Mouse (Mus musculus) hindbrain, embryonic 15.5 days (tissue): Measurements from ENCODE around the gene Ubr4. TPM values are rescaled to one million over a fixed set of nuclear protein-coding genes. Genes with fewer than 3 reads are reported as not detected.

ENCODE experiments used
- ATAC-seq: fragments of 200-750 bp; cut with Nextera tagmentation; 2 replicates; pipeline ENCODE4 v1.8.0; 2017; ENCODE audit warnings: low read depth, moderate number of reproducible peaks, moderate TSS enrichment; ENCODE audit not compliant: low FRiP score
- H3K27ac ChIP-seq: fragments of 300-500 bp; sonication (generic); replicated peaks from 2 replicates; pipeline ENCODE4 v1.5.1; 2015; ENCODE audit warnings: mild to moderate bottlenecking, inconsistent platforms
- H3K27me3 ChIP-seq: fragments of 300-500 bp; sonication (generic); 2 replicates; pipeline ENCODE4 v1.6.1; 2015; ENCODE audit warnings: control low read depth, inconsistent platforms
- H3K36me3 ChIP-seq: fragments of 300-500 bp; sonication (generic); 2 replicates; pipeline ENCODE4 v1.6.1; 2015; ENCODE audit warnings: control low read depth, inconsistent platforms
- H3K4me1 ChIP-seq: fragments of 300-500 bp; sonication (generic); replicated peaks from 2 replicates; pipeline ENCODE4 v1.6.1; 2015; ENCODE audit warnings: control low read depth, inconsistent platforms
- H3K4me2 ChIP-seq: fragments of 300-500 bp; sonication (generic); 2 replicates; pipeline ENCODE4 v1.6.1; 2015; ENCODE audit warnings: moderate library complexity, mild to moderate bottlenecking, inconsistent platforms
- H3K4me3 ChIP-seq: fragments of 300-500 bp; sonication (generic); 2 replicates; pipeline ENCODE4 v1.5.1; 2015; ENCODE audit warnings: mild to moderate bottlenecking, inconsistent platforms
- H3K9ac ChIP-seq: fragments of 300-500 bp; sonication (generic); 2 replicates; pipeline ENCODE4 v1.6.1; 2015; ENCODE audit warnings: inconsistent platforms
- H3K9me3 ChIP-seq: fragments of 300-500 bp; sonication (generic); 2 replicates; pipeline ENCODE4 v1.6.1; 2016; ENCODE audit warnings: control low read depth, inconsistent platforms
- WGBS: fragments of 180-500 bp; shearing (Covaris S2); methylation state at CpG from one replicate; pipeline ENCODE4 v1.1.7; 2015; 5-methylcytosine and 5-hydroxymethylcytosine counted together
- polyA plus RNA-seq: library from polyadenylated mRNA; unstranded; fragments of >200 nt; fragmentation: Nextera tagmentation; extraction: Ambion mirVana; gene quantifications from 2 replicates; pipeline ENCODE4 v1.2.1, GENCODE M21; 2015

Gene Ubr4
- polyA plus RNA-seq, 1 experiment from 2014 or later, result 96.8 TPM

- Histone ChIP-seq H3K27me3 (no peaks in the 10 kb centered on the region), H3K27ac (no peak overlapping the region), H3K4me1 (0 out of 2 replicates have a peak, but pooled peaks cover 9% of the 10 kb centered on the region), H3K4me2 (no peak overlapping the region), H3K9ac (no peak overlapping the region), H3K4me3 (no peak overlapping the region), H3K36me3 (peaks cover 94% of the 10 kb centered on the region), H3K9me3 (no peaks in the 10 kb centered on the region)
- 75% methylated on average over 16 of the region's 16 CpGs for WGBS
- ATAC-seq, result peak; percentile 90
Observed at GRCm38 (mm10) chr4:139476663-139477625, 124.5 kb downstream of the Ubr4 start.

- Histone ChIP-seq H3K36me3 (peaks cover 93% of the 10 kb centered on the region), H3K4me1 (0 out of 2 replicates have a peak, but pooled peaks cover 9% of the 10 kb centered on the region), H3K9me3 (no peaks in the 10 kb centered on the region), H3K9ac (no peak overlapping the region), H3K4me3 (no peak overlapping the region), H3K4me2 (no peak overlapping the region), H3K27ac (no peak overlapping the region), H3K27me3 (no peaks in the 10 kb centered on the region)
- WGBS, result 84% methylated on average over 2 of the region's 2 CpGs
- no peak for ATAC-seq
Observed at GRCm38 (mm10) chr4:139477983-139478382, 125.6 kb downstream of the Ubr4 start.

GRCm38 (mm10) chr4:139479176-139479575 is 126.8 kb downstream of the Ubr4 start:
- Histone ChIP-seq H3K4me1 (0 out of 2 replicates have a peak, but pooled peaks cover 9% of the 10 kb centered on the region), H3K4me3 (no peak overlapping the region), H3K27me3 (no peaks in the 10 kb centered on the region), H3K9me3 (no peaks in the 10 kb centered on the region), H3K27ac (no peak overlapping the region), H3K36me3 (peaks cover 94% of the 10 kb centered on the region), H3K9ac (no peak overlapping the region), H3K4me2 (no peak overlapping the region)
- ATAC-seq, result no peak
- WGBS, result 87% methylated on average over 8 of the region's 8 CpGs

- H3K36me3 ChIP-seq, result peaks cover 90% of the 10 kb centered on the region
- H3K4me3 ChIP-seq, result no peak overlapping the region
- no peaks in the 10 kb centered on the region for H3K9me3 ChIP-seq
- no peak overlapping the region for H3K9ac ChIP-seq
- no peaks in the 10 kb centered on the region for H3K27me3 ChIP-seq
- H3K4me1 ChIP-seq, result 0 out of 2 replicates have a peak, but pooled peaks cover 5% of the 10 kb centered on the region
- ATAC-seq, result no peak
- WGBS, result 90% methylated on average over 1 of the region's 1 CpGs
- H3K4me2 ChIP-seq, result no peak overlapping the region
- H3K27ac ChIP-seq, result no peak overlapping the region
Observed at GRCm38 (mm10) chr4:139481400-139481799, 129.0 kb downstream of the Ubr4 start.

GRCm38 (mm10) chr4:139483461-139484105 is 131.2 kb downstream of the Ubr4 start:
- ATAC-seq, result no peak

GRCm38 (mm10) chr4:139484496-139484895 is 132.1 kb downstream of the Ubr4 start:
- ATAC-seq, result no peak
- WGBS, result 79% methylated on average over 7 of the region's 7 CpGs
- no peaks in the 10 kb centered on the region for H3K4me1 ChIP-seq
- no peak overlapping the region for H3K4me3 ChIP-seq
- H3K9ac ChIP-seq, result no peak overlapping the region
- H3K27me3 ChIP-seq, result no peaks in the 10 kb centered on the region
- H3K9me3 ChIP-seq, result no peaks in the 10 kb centered on the region
- peaks cover 81% of the 10 kb centered on the region for H3K36me3 ChIP-seq
- no peak overlapping the region for H3K27ac ChIP-seq
- H3K4me2 ChIP-seq, result no peak overlapping the region

More at GRCm38 (mm10) chr4:139483461-139484105, 131.2 kb downstream of the Ubr4 start:
- no peak overlapping the region for H3K27ac ChIP-seq
- no peaks in the 10 kb centered on the region for H3K4me1 ChIP-seq
- no peaks in the 10 kb centered on the region for H3K27me3 ChIP-seq
- H3K36me3 ChIP-seq, result peaks cover 81% of the 10 kb centered on the region
- H3K9ac ChIP-seq, result no peak overlapping the region
- 91% methylated on average over 8 of the region's 8 CpGs for WGBS
- H3K9me3 ChIP-seq, result no peaks in the 10 kb centered on the region
- no peak overlapping the region for H3K4me3 ChIP-seq
- no peak overlapping the region for H3K4me2 ChIP-seq

- no peak overlapping the region for H3K4me3 ChIP-seq
- 49% methylated on average over 10 of the region's 10 CpGs for WGBS
- no peak overlapping the region for H3K27ac ChIP-seq
- no peak for ATAC-seq
- no peak overlapping the region for H3K4me2 ChIP-seq
- no peaks in the 10 kb centered on the region for H3K27me3 ChIP-seq
- no peaks in the 10 kb centered on the region; the same call in 1 of the 2 replicates for H3K4me1 ChIP-seq
- no peak overlapping the region for H3K9ac ChIP-seq
- peaks cover 72% of the 10 kb centered on the region for H3K36me3 ChIP-seq
- H3K9me3 ChIP-seq, result no peaks in the 10 kb centered on the region
Observed at GRCm38 (mm10) chr4:139487085-139487484, 134.7 kb downstream of the Ubr4 start.

- Histone ChIP-seq H3K4me1 (no peaks in the 10 kb centered on the region; the same call in 1 of the 2 replicates), H3K36me3 (peaks cover 61% of the 10 kb centered on the region), H3K9ac (no peak overlapping the region), H3K27ac (no peak overlapping the region), H3K4me3 (no peak overlapping the region), H3K27me3 (no peaks in the 10 kb centered on the region), H3K9me3 (no peaks in the 10 kb centered on the region), H3K4me2 (no peak overlapping the region)
- 91% methylated on average over 5 of the region's 5 CpGs for WGBS
- ATAC-seq, result no peak
Observed at GRCm38 (mm10) chr4:139488325-139488724, 135.9 kb downstream of the Ubr4 start.

- no peaks in the 10 kb centered on the region for H3K27me3 ChIP-seq
- 0 out of 2 replicates have a peak overlapping the region, but pooled peaks have one; percentile 17 for H3K27ac ChIP-seq
- H3K9ac ChIP-seq, result no peak overlapping the region
- no peak overlapping the region for H3K4me2 ChIP-seq
- no peaks in the 10 kb centered on the region; the same call in 1 of the 2 replicates for H3K4me1 ChIP-seq
- WGBS, result 75% methylated on average over 1 of the region's 1 CpGs
- H3K4me3 ChIP-seq, result no peak overlapping the region
- peaks cover 44% of the 10 kb centered on the region for H3K36me3 ChIP-seq
- 0 out of 2 replicates have a peak, but pooled peaks have one; percentile 21 for ATAC-seq
- no peaks in the 10 kb centered on the region for H3K9me3 ChIP-seq
Observed at GRCm38 (mm10) chr4:139489946-139490345, 137.5 kb downstream of the Ubr4 start.

GRCm38 (mm10) chr4:139490413-139491055 is 138.1 kb downstream of the Ubr4 start:
- no peak overlapping the region for H3K4me2 ChIP-seq
- ATAC-seq, result no peak
- H3K9ac ChIP-seq, result no peak overlapping the region
- 0 out of 2 replicates have a peak overlapping the region, but pooled peaks have one; percentile 17 for H3K27ac ChIP-seq
- H3K9me3 ChIP-seq, result no peaks in the 10 kb centered on the region
- no peaks in the 10 kb centered on the region for H3K27me3 ChIP-seq
- no peaks in the 10 kb centered on the region; the same call in 1 of the 2 replicates for H3K4me1 ChIP-seq
- WGBS, result 76% methylated on average over 11 of the region's 11 CpGs
- H3K4me3 ChIP-seq, result no peak overlapping the region
- H3K36me3 ChIP-seq, result peaks cover 39% of the 10 kb centered on the region

- no peak for ATAC-seq
- Histone ChIP-seq H3K27ac (no peak overlapping the region), H3K4me2 (no peak overlapping the region), H3K9ac (no peak overlapping the region), H3K36me3 (peaks cover 35% of the 10 kb centered on the region), H3K9me3 (no peaks in the 10 kb centered on the region), H3K4me3 (no peak overlapping the region), H3K27me3 (no peaks in the 10 kb centered on the region), H3K4me1 (no peaks in the 10 kb centered on the region; the same call in 1 of the 2 replicates)
- WGBS, result 93% methylated on average over 5 of the region's 5 CpGs
Observed at GRCm38 (mm10) chr4:139491541-139492170, 139.2 kb downstream of the Ubr4 start.
